Mouse (Mus musculus): ENCODE measurements around the gene Zswim4.

GRCm38 (mm10) chr8:84233055-84233454 is 3.8 kb downstream of the Zswim4 start:
- no peak for TF ChIP-seq CTCF (IDR thresholded peaks at IDR 0.05; ENCODE audit: extremely low read depth, insufficient read depth, insufficient read length, insufficient replicate concordance)
- TF ChIP-seq POLR2A (IDR thresholded peaks at IDR 0.05; ENCODE audit: low read depth, low read length) = no peak
